Mouse (Mus musculus): ENCODE measurements around the gene Vstm2l. TPM values are rescaled to one million over a fixed set of nuclear protein-coding genes. Genes with fewer than 3 reads are reported as not detected.
A peak's percentile ranks its signal among the peaks of the same experiment; 100 is the strongest.

The Vstm2l gene
- polyA plus RNA-seq (2015; fragmentation: Nextera tagmentation; extraction: Ambion mirVana): 19.6 and 26.6 TPM in 2 replicates

- 1% methylated on average over 52 of the region's 62 CpGs for WGBS
- H3K9ac ChIP-seq (ENCODE audit: low read depth, low read length): peak within 1 kb of the TSS; percentile 89
- no peaks in the 10 kb centered on the region; the same call in 1 of the 2 replicates for H3K27me3 ChIP-seq (ENCODE audit: control insufficient read depth, insufficient read depth, low read depth, low read length)
- no peaks in the 10 kb centered on the region for H3K9me3 ChIP-seq (replicated peaks; ENCODE audit: control insufficient read depth, low read length, poor library complexity, severe bottlenecking)
- peak within 1 kb of the TSS; percentile 88 for H3K4me2 ChIP-seq (ENCODE audit: low read length)
- H3K4me1 ChIP-seq (ENCODE audit: control insufficient read depth, insufficient read depth, low read length): peaks cover 36% of the 10 kb centered on the region
- peak within 1 kb of the TSS; percentile 76 for H3K4me3 ChIP-seq (ENCODE audit: low read depth, low read length)
- H3K36me3 ChIP-seq (ENCODE audit: control insufficient read depth, insufficient read depth, low read length): no peaks in the 10 kb centered on the region
- peak within 1 kb of the TSS; percentile 93 for H3K27ac ChIP-seq (ENCODE audit: low read length)
- ATAC-seq: peak; percentile 41; the same call in 1 of the 2 replicates
Observed at GRCm38 (mm10) chr2:157914105-157914764, at the start of gene Vstm2l. Gene Vstm2l, plus strand, starts transcription at chr2:157914653.

GRCm38 (mm10) chr2:157867126-157867525, 47.3 kb upstream of the Vstm2l start:
- H3K4me1 ChIP-seq (ENCODE audit: control insufficient read depth, insufficient read depth, low read length): no peaks in the 10 kb centered on the region
- no peak overlapping the region for H3K27ac ChIP-seq (ENCODE audit: low read length)
- no peaks in the 10 kb centered on the region for H3K9me3 ChIP-seq (replicated peaks; ENCODE audit: control insufficient read depth, low read length, poor library complexity, severe bottlenecking)
- H3K4me2 ChIP-seq (ENCODE audit: low read length): no peak overlapping the region
- no peak for ATAC-seq
- H3K27me3 ChIP-seq (ENCODE audit: control insufficient read depth, insufficient read depth, low read depth, low read length): no peaks in the 10 kb centered on the region
- 0 out of 2 replicates have a peak, but pooled peaks cover 5% of the 10 kb centered on the region for H3K36me3 ChIP-seq (ENCODE audit: control insufficient read depth, insufficient read depth, low read length)
- 92% methylated on average over 3 of the region's 3 CpGs for WGBS
- no peak overlapping the region for H3K4me3 ChIP-seq (ENCODE audit: low read depth, low read length)
- H3K9ac ChIP-seq (ENCODE audit: low read depth, low read length): no peak overlapping the region

GRCm38 (mm10) chr2:157870247-157870646, 44.2 kb upstream of the Vstm2l start:
- Histone ChIP-seq H3K9me3 (replicated peaks; ENCODE audit: control insufficient read depth, low read length, poor library complexity, severe bottlenecking) (no peaks in the 10 kb centered on the region), H3K27me3 (ENCODE audit: control insufficient read depth, insufficient read depth, low read depth, low read length) (no peaks in the 10 kb centered on the region), H3K4me2 (ENCODE audit: low read length) (no peak overlapping the region), H3K4me3 (ENCODE audit: low read depth, low read length) (no peak overlapping the region), H3K9ac (ENCODE audit: low read depth, low read length) (no peak overlapping the region), H3K4me1 (ENCODE audit: control insufficient read depth, insufficient read depth, low read length) (peaks cover 6% of the 10 kb centered on the region), H3K36me3 (ENCODE audit: control insufficient read depth, insufficient read depth, low read length) (0 out of 2 replicates have a peak, but pooled peaks cover 5% of the 10 kb centered on the region), H3K27ac (ENCODE audit: low read length) (peak overlapping the region; percentile 28; the same call in 1 of the 2 replicates)
- no peak for ATAC-seq
- WGBS: 76% methylated on average over 6 of the region's 6 CpGs

- ATAC-seq: no peak
- Histone ChIP-seq H3K36me3 (ENCODE audit: control insufficient read depth, insufficient read depth, low read length) (0 out of 2 replicates have a peak, but pooled peaks cover 5% of the 10 kb centered on the region), H3K27me3 (ENCODE audit: control insufficient read depth, insufficient read depth, low read depth, low read length) (no peaks in the 10 kb centered on the region), H3K9me3 (replicated peaks; ENCODE audit: control insufficient read depth, low read length, poor library complexity, severe bottlenecking) (no peaks in the 10 kb centered on the region), H3K4me1 (ENCODE audit: control insufficient read depth, insufficient read depth, low read length) (peaks cover 7% of the 10 kb centered on the region), H3K9ac (ENCODE audit: low read depth, low read length) (no peak overlapping the region), H3K4me2 (ENCODE audit: low read length) (no peak overlapping the region), H3K27ac (ENCODE audit: low read length) (no peak overlapping the region), H3K4me3 (ENCODE audit: low read depth, low read length) (no peak overlapping the region)
- 78% methylated on average over 6 of the region's 6 CpGs for WGBS
Observed at GRCm38 (mm10) chr2:157873223-157873622, 41.2 kb upstream of the Vstm2l start.

GRCm38 (mm10) chr2:157873691-157874090, 40.8 kb upstream of the Vstm2l start:
- H3K27ac ChIP-seq (ENCODE audit: low read length): no peak overlapping the region
- ATAC-seq: no peak
- H3K36me3 ChIP-seq (ENCODE audit: control insufficient read depth, insufficient read depth, low read length): 0 out of 2 replicates have a peak, but pooled peaks cover 5% of the 10 kb centered on the region
- WGBS: 87% methylated on average over 1 of the region's 1 CpGs
- H3K27me3 ChIP-seq (ENCODE audit: control insufficient read depth, insufficient read depth, low read depth, low read length): no peaks in the 10 kb centered on the region
- peaks cover 7% of the 10 kb centered on the region for H3K4me1 ChIP-seq (ENCODE audit: control insufficient read depth, insufficient read depth, low read length)
- H3K4me3 ChIP-seq (ENCODE audit: low read depth, low read length): no peak overlapping the region
- no peak overlapping the region for H3K9ac ChIP-seq (ENCODE audit: low read depth, low read length)
- H3K9me3 ChIP-seq (replicated peaks; ENCODE audit: control insufficient read depth, low read length, poor library complexity, severe bottlenecking): no peaks in the 10 kb centered on the region
- no peak overlapping the region for H3K4me2 ChIP-seq (ENCODE audit: low read length)

- 56% methylated on average over 8 of the region's 8 CpGs for WGBS
- H3K27ac ChIP-seq (ENCODE audit: low read length): peak overlapping the region; percentile 62
- no peaks in the 10 kb centered on the region for H3K9me3 ChIP-seq (replicated peaks; ENCODE audit: control insufficient read depth, low read length, poor library complexity, severe bottlenecking)
- H3K4me1 ChIP-seq (ENCODE audit: control insufficient read depth, insufficient read depth, low read length): peaks cover 7% of the 10 kb centered on the region
- no peak overlapping the region for H3K4me3 ChIP-seq (ENCODE audit: low read depth, low read length)
- no peak for ATAC-seq
- H3K4me2 ChIP-seq (ENCODE audit: low read length): no peak overlapping the region
- H3K27me3 ChIP-seq (ENCODE audit: control insufficient read depth, insufficient read depth, low read depth, low read length): no peaks in the 10 kb centered on the region
- H3K36me3 ChIP-seq (ENCODE audit: control insufficient read depth, insufficient read depth, low read length): 0 out of 2 replicates have a peak, but pooled peaks cover 5% of the 10 kb centered on the region
- H3K9ac ChIP-seq (ENCODE audit: low read depth, low read length): no peak overlapping the region
Observed at GRCm38 (mm10) chr2:157875111-157875510, 39.3 kb upstream of the Vstm2l start.

- WGBS: 95% methylated on average over 3 of the region's 3 CpGs
- Histone ChIP-seq H3K27ac (ENCODE audit: low read length) (peak overlapping the region; percentile 48; the same call in 1 of the 2 replicates), H3K9ac (ENCODE audit: low read depth, low read length) (no peak overlapping the region), H3K4me2 (ENCODE audit: low read length) (no peak overlapping the region), H3K9me3 (replicated peaks; ENCODE audit: control insufficient read depth, low read length, poor library complexity, severe bottlenecking) (no peaks in the 10 kb centered on the region), H3K4me3 (ENCODE audit: low read depth, low read length) (no peak overlapping the region), H3K36me3 (ENCODE audit: control insufficient read depth, insufficient read depth, low read length) (no peaks in the 10 kb centered on the region), H3K27me3 (ENCODE audit: control insufficient read depth, insufficient read depth, low read depth, low read length) (no peaks in the 10 kb centered on the region), H3K4me1 (ENCODE audit: control insufficient read depth, insufficient read depth, low read length) (peaks cover 16% of the 10 kb centered on the region)
- ATAC-seq: no peak
Observed at GRCm38 (mm10) chr2:157877394-157877793, 37.1 kb upstream of the Vstm2l start.

- H3K9me3 ChIP-seq (replicated peaks; ENCODE audit: control insufficient read depth, low read length, poor library complexity, severe bottlenecking): no peaks in the 10 kb centered on the region
- peaks cover 16% of the 10 kb centered on the region for H3K4me1 ChIP-seq (ENCODE audit: control insufficient read depth, insufficient read depth, low read length)
- H3K4me3 ChIP-seq (ENCODE audit: low read depth, low read length): no peak overlapping the region
- H3K36me3 ChIP-seq (ENCODE audit: control insufficient read depth, insufficient read depth, low read length): no peaks in the 10 kb centered on the region
- WGBS: 54% methylated on average over 5 of the region's 5 CpGs
- no peak overlapping the region for H3K4me2 ChIP-seq (ENCODE audit: low read length)
- no peak overlapping the region for H3K9ac ChIP-seq (ENCODE audit: low read depth, low read length)
- peak overlapping the region; percentile 48; the same call in 1 of the 2 replicates for H3K27ac ChIP-seq (ENCODE audit: low read length)
- H3K27me3 ChIP-seq (ENCODE audit: control insufficient read depth, insufficient read depth, low read depth, low read length): no peaks in the 10 kb centered on the region
- no peak for ATAC-seq
Observed at GRCm38 (mm10) chr2:157877967-157878366, 36.5 kb upstream of the Vstm2l start.

- peak; percentile 19; the same call in 1 of the 2 replicates for ATAC-seq
- Histone ChIP-seq H3K4me3 (ENCODE audit: low read depth, low read length) (no peak overlapping the region), H3K27me3 (ENCODE audit: control insufficient read depth, insufficient read depth, low read depth, low read length) (no peaks in the 10 kb centered on the region), H3K4me1 (ENCODE audit: control insufficient read depth, insufficient read depth, low read length) (peaks cover 18% of the 10 kb centered on the region), H3K27ac (ENCODE audit: low read length) (0 out of 2 replicates have a peak overlapping the region, but pooled peaks have one; percentile 6), H3K9me3 (replicated peaks; ENCODE audit: control insufficient read depth, low read length, poor library complexity, severe bottlenecking) (no peaks in the 10 kb centered on the region), H3K9ac (ENCODE audit: low read depth, low read length) (no peak overlapping the region), H3K36me3 (ENCODE audit: control insufficient read depth, insufficient read depth, low read length) (0 out of 2 replicates have a peak, but pooled peaks cover 2% of the 10 kb centered on the region), H3K4me2 (ENCODE audit: low read length) (no peak overlapping the region)
- 22% methylated on average over 11 of the region's 11 CpGs for WGBS
Observed at GRCm38 (mm10) chr2:157881939-157882338, 32.5 kb upstream of the Vstm2l start.
